Mouse (Mus musculus) v-Abl transformed pro-B cells (cell line): ENCODE data around the gene Serpina3c.
"Not testable (repeated sequence)": the region's sequence is repeated elsewhere in the genome, so short reads cannot be mapped to it uniquely, and the experiment has no call there.

Experiments used
- in situ Hi-C, 2 experiments: fragments of 400-800 bp; cut with MboI; formaldehyde crosslinking; loops; one replicate each; pipeline ENCODE4 v1.15.1; 2025; ENCODE audit not compliant: unreplicated experiment in 2 of 2

Serpina3c gene

DNA sequence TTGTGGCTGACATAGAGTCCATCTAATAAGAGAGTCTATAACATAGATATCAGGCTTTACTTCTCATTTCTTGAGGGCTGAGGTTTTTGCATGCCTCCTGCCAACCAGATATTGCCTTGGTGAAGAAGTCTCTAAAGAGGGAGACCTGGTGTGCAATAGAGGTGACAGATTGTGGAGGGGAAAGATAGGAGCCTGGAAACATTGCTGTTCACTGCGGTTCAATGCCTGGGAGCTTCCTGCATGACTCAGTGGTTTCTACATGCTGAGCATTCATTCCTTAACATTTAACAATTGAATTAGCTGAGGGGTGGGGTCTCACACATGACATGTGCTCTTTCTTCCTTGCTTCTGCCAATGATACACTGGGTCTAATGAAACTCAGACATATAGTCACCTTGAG, 30.6 kb downstream of the Serpina3c start:
- in situ Hi-C loops = no loop called here

DNA sequence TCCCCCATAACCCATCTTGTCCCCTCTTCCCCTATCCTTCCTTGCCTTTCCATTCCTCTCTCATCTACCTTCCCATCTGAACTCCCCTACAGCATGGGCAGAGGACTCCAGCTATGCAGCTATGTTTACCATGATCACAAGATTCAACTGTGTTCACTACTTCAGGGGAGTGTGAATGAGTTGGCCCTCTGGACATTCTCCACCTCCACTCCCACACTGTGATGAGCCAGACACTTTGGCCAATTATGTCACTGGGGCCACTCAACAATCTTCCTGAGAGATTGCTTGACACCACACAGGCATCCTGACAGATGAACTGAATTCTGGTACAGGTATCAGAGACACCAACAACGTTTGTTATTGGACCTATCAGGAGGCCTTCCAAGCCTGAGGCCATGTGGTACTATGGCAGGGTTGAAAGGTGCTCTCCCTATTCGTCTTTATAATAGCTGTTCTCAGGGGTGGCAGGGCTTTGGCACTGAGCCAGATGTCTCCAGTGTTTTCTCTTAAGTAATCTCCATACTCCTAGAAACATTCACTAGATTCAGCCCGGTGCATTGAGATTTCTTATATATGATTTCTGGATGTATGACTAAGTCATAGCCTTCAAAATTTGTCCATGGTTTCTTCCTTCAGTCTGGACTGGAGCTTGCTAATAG, 38.6 kb downstream of the Serpina3c start:
- in situ Hi-C loops = no loop called here

DNA sequence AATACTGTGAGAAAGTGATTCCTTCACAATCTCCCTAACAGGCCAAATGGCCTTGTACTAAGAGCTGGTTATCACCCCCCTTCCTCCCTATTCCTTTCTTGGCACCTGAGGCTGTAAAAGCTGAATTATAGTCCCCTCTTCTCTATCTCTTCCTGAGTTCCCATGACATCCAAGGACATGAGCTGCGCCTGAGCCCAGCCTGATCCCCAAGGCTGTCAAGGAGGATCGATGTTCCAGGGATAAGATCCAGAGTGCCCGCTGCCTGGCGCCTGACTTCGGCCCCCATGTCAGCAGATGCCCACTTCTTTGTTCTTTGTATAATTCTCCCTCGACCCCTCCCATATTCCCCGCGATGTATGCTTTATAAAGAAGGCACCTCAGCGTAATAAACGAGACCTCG, 41.3 kb downstream of the Serpina3c start, which contains the start of gene Serpina3a:
Gene Serpina3a (plus strand): TSS at position 392 of the 400 bp plus-strand sequence.
- in situ Hi-C loops = not testable (repeated sequence)

DNA sequence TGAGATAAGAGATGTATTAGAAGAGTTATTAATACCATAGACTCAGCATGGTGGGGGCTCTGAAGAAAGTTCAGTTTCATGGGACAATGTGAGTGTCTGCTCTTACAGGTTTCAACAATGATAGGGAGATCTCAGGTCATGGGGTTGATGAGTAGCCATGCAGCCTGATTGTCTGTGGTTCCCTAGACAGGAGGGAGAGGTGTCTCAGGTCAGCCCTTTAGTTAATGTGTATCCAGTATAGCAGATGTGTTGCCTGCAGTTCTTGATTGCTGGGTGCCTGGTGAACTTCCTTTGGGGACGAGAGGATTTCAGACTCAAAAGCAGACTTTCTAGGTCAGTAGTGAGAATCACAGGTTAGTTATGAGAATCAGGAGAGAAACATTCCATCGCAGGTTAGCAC, 45.2 kb downstream of the Serpina3c start:
- in situ Hi-C loops = no loop called here

DNA sequence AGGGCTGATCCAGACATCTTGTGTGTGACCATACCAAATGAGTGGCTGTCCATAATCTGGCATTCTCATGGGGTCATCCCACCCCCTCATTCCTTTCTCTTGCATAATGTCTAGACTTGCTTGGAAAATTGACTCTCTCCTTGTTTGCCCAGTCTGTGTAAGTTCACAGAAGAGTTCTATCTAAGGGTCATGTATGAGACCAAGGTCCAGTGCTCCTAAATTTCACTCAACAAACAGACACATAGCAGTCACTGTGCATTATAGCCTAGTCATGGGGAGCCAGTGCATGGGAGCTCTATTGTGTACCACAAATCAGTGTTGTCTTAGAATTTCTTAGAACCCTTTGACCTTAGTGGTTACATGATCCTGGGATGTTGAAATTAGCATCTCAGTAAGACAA, 46.8 kb downstream of the Serpina3c start:
- in situ Hi-C loops = no loop called here

DNA sequence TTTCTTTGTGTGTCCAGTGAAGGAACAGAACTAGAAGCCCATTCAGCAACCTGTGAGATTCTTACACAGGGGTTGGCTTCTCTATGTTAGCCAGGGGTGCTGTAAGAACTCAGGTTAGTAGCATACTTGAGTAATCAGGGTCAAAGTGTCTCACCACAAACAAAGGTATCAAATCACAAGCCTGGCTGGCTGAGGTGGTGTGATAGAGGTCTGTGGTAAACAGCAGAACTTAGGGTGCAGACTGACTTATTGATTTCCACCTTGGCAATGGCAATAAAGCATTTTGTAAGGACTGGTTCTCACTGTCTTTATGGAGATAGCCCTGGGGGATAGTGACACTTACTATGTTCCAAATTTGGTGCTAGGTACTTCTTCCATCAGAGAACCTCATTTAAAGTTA, 47.8 kb downstream of the Serpina3c start:
- in situ Hi-C loops = no loop called here

DNA sequence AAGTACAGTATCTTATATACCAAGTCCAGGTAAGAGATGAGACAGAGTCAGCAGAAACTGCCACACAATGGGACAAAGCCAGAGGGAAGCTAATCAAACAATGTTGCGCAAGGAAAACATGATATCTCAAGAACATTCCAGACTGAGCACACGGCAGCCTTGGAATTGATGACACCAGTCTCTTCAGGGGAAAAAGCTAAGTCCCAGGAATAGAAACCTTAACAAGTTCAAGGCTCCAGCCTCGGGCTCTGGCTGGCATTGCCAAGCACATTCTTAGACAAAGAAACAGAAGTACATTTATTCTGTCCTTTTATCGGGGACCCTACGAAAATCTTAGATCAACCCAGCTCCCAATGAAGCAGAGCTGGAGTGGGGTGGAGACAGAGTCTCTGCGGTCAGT, 52.9 kb downstream of the Serpina3c start, which contains the start of gene Serpina5:
Gene Serpina5 (plus strand): TSS at position 346 of the 400 bp plus-strand sequence.
- in situ Hi-C loops = no loop called here
